Mouse (Mus musculus) left cerebral cortex, postnatal 36 days (tissue): ENCODE measurements around the gene Samsn1. TPM values are rescaled to one million over a fixed set of nuclear protein-coding genes. Genes with fewer than 3 reads are reported as not detected.
"Not testable (repeated sequence)": the region's sequence is repeated elsewhere in the genome, so short reads cannot be mapped to it uniquely, and the experiment has no call there.

Experiments used
- DNase-seq, 2 experiments: peaks; one replicate each; pipeline ENCODE4 v3.0.0; 2021 to 2022; ENCODE audit warnings: low spot score in 2 of 2, mixed read lengths in 1 of 2
- intact Hi-C: fragments of 180-260 bp; cut with DNase I; formaldehyde crosslinking; loops from one replicate; pipeline ENCODE4 v1.15.1; 2025
- total RNA-seq, 2 experiments: library from RNA; stranded (reverse); gene quantifications; 2 replicates each; pipeline ENCODE4 v1.2.3; 2021

Samsn1 gene
- total RNA-seq, 2 experiments from 2014 or later = 2.2 to 2.5 TPM

GRCm38 (mm10) chr16:75889081-75889646, 132.9 kb downstream of the Samsn1 start:
- no peak for DNase-seq
- intact Hi-C loops = no loop called here

GRCm38 (mm10) chr16:75887203-75887602, 134.9 kb downstream of the Samsn1 start:
- intact Hi-C loops = no loop called here
- DNase-seq = no peak

GRCm38 (mm10) chr16:75878885-75879284, 143.2 kb downstream of the Samsn1 start:
- intact Hi-C loops = no loop called here
- no peak for DNase-seq

DNA sequence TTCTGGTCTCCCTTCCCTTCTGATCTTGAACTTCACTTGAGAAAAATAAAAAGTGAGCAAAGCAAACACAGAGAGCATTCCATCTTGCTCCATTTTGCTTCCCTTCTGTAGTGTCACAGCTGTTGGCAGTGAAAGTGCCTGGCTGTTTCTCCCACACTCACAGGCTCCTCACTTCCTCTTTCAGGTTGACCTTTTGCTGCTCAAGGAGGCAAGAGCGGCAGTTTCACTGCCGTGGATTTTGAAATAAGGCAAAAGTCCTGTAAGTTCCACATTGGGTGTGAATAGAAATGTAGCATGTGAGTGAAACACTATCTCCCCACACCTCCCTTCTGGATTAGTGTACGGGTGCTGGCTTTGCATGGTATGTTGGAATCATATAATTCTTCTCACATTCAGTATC, 144.9 kb downstream of the Samsn1 start:
- no peak for DNase-seq
- intact Hi-C loops = no loop called here

DNA sequence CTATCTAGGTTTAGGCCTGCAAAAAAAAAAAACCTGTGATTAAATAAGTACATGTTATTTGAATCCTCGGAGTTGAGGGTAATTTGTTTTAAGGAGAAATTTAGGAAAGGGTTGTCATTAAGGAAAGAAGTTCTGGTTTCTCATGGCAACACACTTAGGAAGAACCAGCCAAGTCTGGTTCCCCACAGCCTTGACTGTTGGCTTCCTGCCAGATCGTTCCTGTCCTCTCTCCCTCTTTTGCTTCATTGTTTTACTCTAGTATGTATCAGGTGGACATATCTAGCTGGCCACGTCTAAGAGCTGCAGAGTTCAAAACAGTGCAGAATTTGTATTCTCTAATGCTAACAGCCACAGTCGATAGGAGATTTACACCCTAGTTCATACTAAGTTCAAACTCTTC, 146.2 kb downstream of the Samsn1 start:
- DNase-seq = no peak
- intact Hi-C loops = no loop called here

- DNase-seq = no peak
- intact Hi-C loops = no loop called here
Observed at GRCm38 (mm10) chr16:75874508-75874907, 147.6 kb downstream of the Samsn1 start.

DNA sequence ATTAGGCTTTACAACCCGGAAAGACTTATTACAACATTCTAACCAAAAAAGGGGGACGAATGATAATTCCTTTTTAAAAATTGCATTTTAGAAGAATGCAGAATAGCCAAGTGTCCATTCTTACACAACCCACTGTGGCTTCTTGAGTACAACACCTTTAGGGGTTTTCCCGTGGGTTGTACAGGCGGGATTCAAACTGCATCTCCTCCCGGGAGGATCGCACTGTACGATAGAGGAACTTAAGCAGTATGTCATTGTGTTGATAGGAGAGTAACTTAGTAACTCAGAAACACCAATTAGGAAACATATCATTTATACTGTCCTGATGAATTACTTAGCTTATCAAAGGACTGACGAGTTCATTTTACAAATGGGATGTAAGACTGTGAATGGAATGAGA, 149.8 kb downstream of the Samsn1 start:
- no peak for DNase-seq
- intact Hi-C loops = no loop called here

- DNase-seq = no peak
- intact Hi-C loops = no loop called here
Observed at GRCm38 (mm10) chr16:75867400-75867799, 154.7 kb downstream of the Samsn1 start.

GRCm38 (mm10) chr16:75865505-75865904, 156.6 kb downstream of the Samsn1 start:
- DNase-seq = peak in 1 of 2 experiments; percentile 13

GRCm38 (mm10) chr16:75864673-75865072, 157.4 kb downstream of the Samsn1 start:
- no peak for DNase-seq
- intact Hi-C loops = no loop called here

More at GRCm38 (mm10) chr16:75865505-75865904, 156.6 kb downstream of the Samsn1 start:
- intact Hi-C loops = no loop called here

GRCm38 (mm10) chr16:75856343-75856742, 165.7 kb downstream of the Samsn1 start:
- intact Hi-C loops = no loop called here
- DNase-seq = no peak

GRCm38 (mm10) chr16:75855402-75855801, 166.7 kb downstream of the Samsn1 start:
- intact Hi-C loops = no loop called here
- no peak for DNase-seq

DNA sequence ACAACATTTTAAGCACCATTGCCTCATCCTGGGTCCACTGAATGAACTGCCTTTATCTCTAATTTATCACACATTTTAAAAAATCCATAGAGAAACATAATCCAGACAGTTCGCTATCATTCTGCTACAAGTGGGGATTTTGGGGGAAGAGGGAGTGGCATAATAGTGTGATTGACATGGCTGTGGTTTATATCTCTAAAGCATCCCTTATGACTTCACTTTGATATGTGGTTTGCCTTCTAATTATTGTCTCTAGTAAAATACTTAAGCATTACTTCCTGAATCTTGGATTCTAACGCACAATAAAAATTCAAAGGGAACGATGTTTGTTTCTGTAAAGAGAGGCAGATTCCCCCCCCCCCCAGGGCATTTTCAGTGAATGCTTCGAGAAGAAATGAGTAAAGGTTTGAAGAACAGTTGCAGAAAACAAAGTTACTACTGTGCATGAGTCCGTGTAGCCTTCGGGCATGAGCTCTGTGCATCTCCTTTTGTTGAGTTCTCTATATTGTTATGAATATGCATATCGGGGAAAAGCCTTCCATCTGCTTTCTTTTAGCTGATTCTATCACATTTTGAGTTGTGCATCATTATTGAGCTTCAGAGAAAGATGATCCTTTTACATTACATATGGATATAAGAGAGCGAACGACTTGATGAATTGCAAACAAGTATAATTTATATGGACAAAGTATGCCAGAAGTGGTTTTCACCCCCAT, 168.4 kb downstream of the Samsn1 start:
- intact Hi-C loops = no loop called here
- no peak for DNase-seq

DNA sequence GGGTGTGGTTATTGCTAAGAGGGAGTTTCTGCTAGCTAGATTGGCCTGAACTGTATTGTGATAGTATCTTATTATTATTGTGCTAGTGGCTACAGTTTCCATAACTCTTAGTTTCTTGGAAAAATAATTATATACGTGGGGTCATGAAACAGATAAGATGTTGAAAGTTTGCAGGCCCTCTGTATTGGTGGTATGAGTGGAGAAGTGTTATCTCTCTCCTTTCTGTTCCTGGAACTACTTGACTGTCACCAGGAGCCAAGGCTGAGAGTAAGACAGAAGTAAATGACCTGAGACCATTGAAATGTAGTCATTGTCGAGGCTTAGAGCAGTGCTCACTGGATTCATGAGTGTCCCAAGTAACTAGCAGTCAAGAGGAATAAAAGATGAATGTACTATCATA, 169.6 kb downstream of the Samsn1 start:
- DNase-seq = no peak

GRCm38 (mm10) chr16:75849039-75849438, 173.0 kb downstream of the Samsn1 start:
- intact Hi-C loops = no loop called here

More for the DNA sequence above, 169.6 kb downstream of the Samsn1 start:
- intact Hi-C loops = no loop called here

GRCm38 (mm10) chr16:75843653-75844062, 178.4 kb downstream of the Samsn1 start:
- DNase-seq = no peak
- intact Hi-C loops = no loop called here

More at GRCm38 (mm10) chr16:75849039-75849438, 173.0 kb downstream of the Samsn1 start:
- no peak for DNase-seq

DNA sequence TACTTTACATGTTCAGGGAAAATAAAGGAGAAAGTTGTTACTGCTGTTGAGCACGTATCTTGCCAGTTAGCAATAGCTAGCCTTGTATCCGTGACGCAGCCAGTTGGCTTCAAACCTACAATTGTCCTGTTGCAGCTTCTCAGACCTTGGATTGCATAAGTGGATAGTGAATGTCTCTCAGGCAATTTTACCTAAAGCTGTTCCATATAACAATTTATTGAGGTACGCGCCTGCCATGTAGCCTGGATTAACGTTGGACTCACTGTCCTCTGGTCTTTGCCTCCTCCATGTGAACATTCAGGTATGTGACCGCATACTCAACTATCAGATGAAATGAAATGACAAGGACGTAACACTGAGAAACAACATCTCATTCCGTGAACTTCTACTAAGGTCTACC, 179.1 kb downstream of the Samsn1 start:
- DNase-seq = no peak
- intact Hi-C loops = no loop called here

- intact Hi-C loops = no loop called here
- no peak for DNase-seq
Observed at GRCm38 (mm10) chr16:75842569-75842968, 179.5 kb downstream of the Samsn1 start.

DNA sequence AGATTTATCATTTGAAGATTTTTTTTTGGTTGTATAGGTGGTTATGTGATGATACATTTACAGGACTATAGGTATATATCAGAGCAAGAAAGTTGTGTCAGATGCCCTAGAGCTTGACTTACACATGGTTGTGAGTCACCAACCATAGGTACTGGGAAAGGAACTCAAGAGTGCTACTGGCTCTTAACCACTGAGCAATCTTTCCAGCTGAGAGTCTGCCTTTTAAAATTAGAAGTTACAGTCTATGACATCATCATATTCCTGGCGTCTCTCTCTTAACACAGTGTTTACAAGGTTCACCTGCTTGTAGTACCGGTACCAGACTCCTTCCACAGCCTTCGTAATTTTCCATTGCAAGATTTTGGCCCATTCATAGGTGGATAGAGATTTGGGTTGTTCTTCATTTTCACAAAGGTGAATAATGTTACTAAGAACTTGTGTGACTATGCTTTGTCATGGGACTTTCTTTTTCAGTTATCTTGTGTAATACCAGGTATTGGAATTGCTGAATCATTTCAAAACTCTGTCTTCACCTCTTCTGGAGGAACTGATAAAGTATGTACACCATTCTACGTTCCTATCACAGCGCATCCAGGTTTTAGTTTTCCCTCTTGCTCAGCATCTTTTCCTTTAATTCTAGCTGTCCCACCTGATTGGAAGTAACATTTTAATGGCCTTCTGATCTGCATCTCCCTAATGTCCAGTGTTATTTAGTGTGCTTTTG, 184.2 kb downstream of the Samsn1 start:
- intact Hi-C loops = no loop called here
- DNase-seq = no peak

GRCm38 (mm10) chr16:75831390-75831789, 190.7 kb downstream of the Samsn1 start:
- intact Hi-C loops = no loop called here

DNA sequence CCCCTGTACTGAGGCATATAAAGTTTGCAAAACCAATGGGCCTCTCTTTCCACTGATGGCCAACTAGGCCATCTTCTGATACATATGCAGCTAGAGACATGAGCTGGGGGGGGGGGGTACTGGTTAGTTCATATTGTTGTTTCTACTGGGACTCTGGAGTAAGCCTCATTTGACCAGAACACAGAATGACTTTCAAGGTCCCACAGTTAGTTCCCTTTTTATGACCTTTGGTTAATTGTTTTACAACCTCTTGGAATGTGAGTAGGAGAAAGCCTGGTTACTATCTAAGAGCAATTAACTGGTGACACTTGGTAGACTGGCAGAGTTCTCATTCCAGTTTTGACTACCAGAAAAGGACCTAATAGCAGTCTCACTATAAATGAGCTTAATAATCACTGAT, 195.1 kb downstream of the Samsn1 start:
- DNase-seq, intact Hi-C loops: not testable (repeated sequence)

More at GRCm38 (mm10) chr16:75831390-75831789, 190.7 kb downstream of the Samsn1 start:
- DNase-seq = no peak
